Mouse (Mus musculus) liver, embryonic 13.5 days (tissue): ENCODE results near the gene Zfp982. TPM values are rescaled to one million over a fixed set of nuclear protein-coding genes. Genes with fewer than 3 reads are reported as not detected.

ENCODE experiments used
- polyA plus RNA-seq: library from polyadenylated mRNA; unstranded; fragments of >200 nt; fragmentation: Nextera tagmentation; extraction: Ambion mirVana; gene quantifications from 2 replicates; pipeline ENCODE4 v1.2.1, GENCODE M21; 2015

Gene Zfp982
- polyA plus RNA-seq, 1 experiment from 2014 or later, result 2.4 TPM

Other genes with a start within 250 kb of the Zfp982 start
- 0.12 and 0.15 TPM in 2 replicates for gene Zfp988, start 186.7 kb upstream of the Zfp982 start, polyA plus RNA-seq
- 0.16 and 0.38 TPM in 2 replicates for gene Zfp978, start 131.1 kb upstream of the Zfp982 start, polyA plus RNA-seq
- 0.06 and 0.10 TPM in 2 replicates for gene Gm16503, start 47.8 kb downstream of the Zfp982 start, polyA plus RNA-seq
- 0.09 and 0.14 TPM in 2 replicates for gene Zfp985, start 60.9 kb downstream of the Zfp982 start, polyA plus RNA-seq
- gene Zfp979, start 150.1 kb downstream of the Zfp982 start, polyA plus RNA-seq, result 4.6 and 6.1 TPM in 2 replicates
- gene Zfp534, start 210.1 kb downstream of the Zfp982 start, polyA plus RNA-seq, result not detected in 2 replicates